8 mouse cellular contexts compared by ENCODE assay signal in the genomic region with DNA sequence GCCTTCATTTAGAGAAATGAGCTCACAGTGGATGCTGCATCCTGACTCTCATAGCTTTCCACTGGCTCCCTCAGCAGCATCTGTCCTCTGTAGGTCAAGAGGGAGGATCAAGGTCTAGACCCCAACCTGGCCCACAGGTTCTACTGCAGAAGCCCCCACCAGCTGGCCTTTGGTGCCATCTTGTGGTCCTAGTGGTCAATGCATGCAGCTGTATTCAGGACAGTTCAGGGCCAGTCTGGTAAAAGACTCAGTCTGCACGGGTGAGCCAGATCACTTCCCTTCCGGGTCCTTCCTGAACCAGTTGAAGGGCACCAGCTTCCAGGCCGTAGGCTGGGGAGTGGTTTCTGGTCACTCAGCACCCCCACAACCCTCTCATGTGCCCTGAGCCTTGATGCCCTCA. TPM values are rescaled to one million over a fixed set of nuclear protein-coding genes. Genes with fewer than 3 reads are reported as not detected.
DNase-seq lines count a peak whose midpoint lies in the region; ATAC-seq and TF ChIP-seq lines count a peak whose summit lies in the region.

No protein-coding gene starts in this region.

- ATAC-seq in cerebellum, adult (ENCODE audit: insufficient number of reproducible peaks, low FRiP score, low TSS enrichment), result no peak
- peak; percentile 50 for ATAC-seq in midbrain, embryonic 13.5 days

- no peak for TF ChIP-seq POLR2A in bone marrow macrophage, adult 2 months (IDR thresholded peaks at IDR 0.05; ENCODE audit: borderline replicate concordance, low read depth, low read length)

- H3K27me3 ChIP-seq in midbrain, embryonic 13.5 days, result peaks cover 6% of the 10 kb centered on the region; the same call in 1 of the 2 replicates

- no peaks in the 10 kb centered on the region for H3K36me3 ChIP-seq in midbrain, embryonic 13.5 days

- peak; percentile 98 for TF ChIP-seq CTCF in bone marrow macrophage, adult 2 months (IDR thresholded peaks at IDR 0.05; ENCODE audit: low read depth, low read length)
- TF ChIP-seq CTCF in left cerebral cortex, adult 2 months (IDR thresholded peaks at IDR 0.05), result peak; percentile 92

- no peak overlapping the region for H3K4me2 ChIP-seq in midbrain, embryonic 13.5 days (replicated peaks)

- 27% methylated on average over 3 of the region's 3 CpGs for WGBS in midbrain, embryonic 13.5 days

- no peak overlapping the region for H3K4me3 ChIP-seq in bone marrow macrophage, adult 2 months (ENCODE audit: insufficient read depth, low read length)
- H3K4me3 ChIP-seq in left cerebral cortex, adult 2 months, result no peak overlapping the region
- H3K4me3 ChIP-seq in midbrain, embryonic 13.5 days (replicated peaks), result no peak overlapping the region

- no peaks in the 10 kb centered on the region for H3K9me3 ChIP-seq in midbrain, embryonic 13.5 days

- H3K27ac ChIP-seq in bone marrow macrophage, adult 2 months (ENCODE audit: insufficient read depth, low read depth, low read length), result no peak overlapping the region
- H3K27ac ChIP-seq in left cerebral cortex, adult 2 months, result no peak overlapping the region
- no peak overlapping the region for H3K27ac ChIP-seq in midbrain, embryonic 13.5 days

- H3K9ac ChIP-seq in midbrain, embryonic 13.5 days (replicated peaks), result no peak overlapping the region

- intact Hi-C loops in left cerebral cortex, adult 2 months (cut with DNase I), result loop anchor here (1.0 to 2.0 kb wide), 2 partner anchors 31 to 59 kb away; no protein-coding TSS in a partner anchor

- H3K4me1 ChIP-seq in bone marrow macrophage, adult 2 months (ENCODE audit: control insufficient read depth, insufficient read depth, low read length), result no peaks in the 10 kb centered on the region
- H3K4me1 ChIP-seq in midbrain, embryonic 13.5 days (replicated peaks), result no peaks in the 10 kb centered on the region; the same call in 1 of the 2 replicates

- DNase-seq in cerebellum, adult 11 months, result peak; percentile 27
- DNase-seq in forelimb bud, embryonic 11.5 days (ENCODE audit: low read depth, low spot score), result peak; percentile 79
- DNase-seq in hindlimb bud, embryonic 11.5 days (ENCODE audit: extremely low spot score, low read depth, low spot score), result peak; percentile 57
- peak; percentile 75 to 83 for DNase-seq in left cerebral cortex, adult 2 months (ENCODE audit: extremely low spot score in 1 of 2, low spot score in 2 of 2)
- DNase-seq in spleen, postnatal 4 days (ENCODE audit: low spot score in 2 of 2), result peak; percentile 35 to 71

RNA-seq across cellular contexts. Expression of a gene that starts 10.7 kb away (rescaled TPM):
- polyA plus RNA-seq in bone marrow macrophage, adult 2 months (2012; ENCODE audit: insufficient read depth, insufficient read length, missing spikeins), result not detected in 2 replicates
- total RNA-seq in left cerebral cortex, adult 2 months (2021), result under 1 TPM; 0.18 to 0.21 TPM
- polyA plus RNA-seq in midbrain, embryonic 13.5 days (2015; fragmentation: Nextera tagmentation; extraction: Ambion mirVana), result 0.15 and 0.24 TPM in 2 replicates

RNA-seq across cellular contexts. Expression of a gene that starts 53.4 kb away (rescaled TPM):
- not detected in 2 replicates for polyA plus RNA-seq in bone marrow macrophage, adult 2 months (2012; ENCODE audit: insufficient read depth, insufficient read length, missing spikeins)
- 1 to 10 TPM; 2.1 to 2.4 TPM for total RNA-seq in left cerebral cortex, adult 2 months (2021)
- polyA plus RNA-seq in midbrain, embryonic 13.5 days (2015; fragmentation: Nextera tagmentation; extraction: Ambion mirVana), result 0.50 and 0.81 TPM in 2 replicates

Comparison
In these comparisons a context has a peak if more than half of its experiments do, and no peak if none do; other contexts are left out.
1. DNase-seq: peak in every context shown above with its lines; median percentile 79 in forelimb bud, embryonic 11.5 days; 79 in left cerebral cortex, adult 2 months; 57 in hindlimb bud, embryonic 11.5 days; 53 in spleen, postnatal 4 days; 27 in cerebellum, adult 11 months.